In the genomic region with DNA sequence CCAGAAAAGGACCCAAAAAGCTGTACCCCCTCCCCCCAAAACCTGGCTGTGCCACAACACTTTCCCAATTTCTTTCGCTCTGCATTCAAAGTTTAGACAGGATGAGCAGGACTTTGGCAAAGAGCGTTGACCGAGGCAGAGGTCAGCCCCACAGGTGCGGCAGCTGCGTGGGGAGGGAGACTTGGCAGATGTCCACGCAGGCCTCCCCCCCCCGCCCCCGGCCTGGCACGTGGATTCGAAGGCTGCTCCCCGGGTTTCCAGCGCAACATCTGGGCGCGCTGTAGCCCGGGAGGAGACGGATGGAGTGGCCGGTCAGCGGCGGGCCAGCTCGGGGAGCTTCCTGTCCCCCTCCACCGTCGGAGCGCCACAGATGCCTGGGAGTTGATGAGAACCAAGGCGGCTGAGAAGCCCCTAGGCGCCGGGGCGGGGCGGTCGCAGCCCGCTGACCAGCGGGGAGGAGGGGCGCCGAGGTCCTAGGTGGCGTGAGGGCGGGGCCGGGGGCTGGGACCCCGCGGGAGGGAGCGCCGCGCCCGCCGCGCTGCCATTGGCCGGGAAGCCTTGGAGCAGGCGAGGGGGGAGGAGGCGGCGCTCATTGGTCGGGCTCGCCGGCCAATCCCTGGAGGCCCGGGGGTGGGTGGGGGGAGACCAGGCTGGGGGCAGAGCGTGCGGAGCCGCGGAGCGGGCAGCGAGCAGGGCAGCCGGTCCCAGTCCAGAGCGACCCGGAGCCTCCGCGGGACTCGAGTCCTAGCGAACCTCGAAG, we compare ENCODE assay signal across 8 mouse cellular contexts. TPM values are rescaled to one million over a fixed set of nuclear protein-coding genes. Genes with fewer than 3 reads are reported as not detected.
DNase-seq lines count a peak whose midpoint lies in the region; ATAC-seq lines count a peak whose summit lies in the region.

Gene Cnn3, plus strand, starts transcription at position 637 of the 760 bp plus-strand sequence.

- DNase-seq in adrenal gland, adult 2 months = peak; percentile 97
- DNase-seq in embryo, embryonic 11 days = peak; percentile 99
- peak; percentile 96 for DNase-seq in gastrocnemius, postnatal 25 days
- DNase-seq in left cerebral cortex, postnatal 10 days (ENCODE audit: extremely low spot score in 1 of 2, low spot score in 2 of 2) = peak; percentile 84 to 97
- DNase-seq in right cerebral cortex, postnatal 25 days = peak; percentile 86
- DNase-seq in urinary bladder, postnatal 36 days (ENCODE audit: low spot score in 2 of 2) = peak; percentile 80 to 90

- intact Hi-C loops in left cerebral cortex, postnatal 10 days (cut with DNase I) = loop anchor here (5.0 to 10.0 kb wide), 2 partner anchors 119 to 251 kb away; partner anchors contain the start of gene Rwdd3

- peak; percentile 37 for ATAC-seq in inflammation-experienced regulatory T-cells, adult 6 months
- ATAC-seq in megakaryocyte-erythroid progenitor cell, adult 5-6 weeks (replicated peaks; ENCODE audit: low FRiP score, low TSS enrichment, poor library complexity, severe bottlenecking) = peak; percentile 69

RNA-seq across cellular contexts. Expression of gene Cnn3, which starts in this region (rescaled TPM):
- 100 to 1,000 TPM; 282 to 367 TPM for total RNA-seq in adrenal gland, adult 2 months (2021)
- polyA plus RNA-seq in adrenal gland, adult 2 months (2012; rRNA removed) = 182 and 197 TPM in 2 replicates
- total RNA-seq in gastrocnemius, postnatal 25 days (2021) = 10 to 100 TPM; 28.0 to 29.2 TPM
- 1 to 10 TPM; 1.4 to 2.3 (median 2.1) TPM for polyA plus RNA-seq in inflammation-experienced regulatory T-cells, adult 6 months (2017; shearing (Covaris generic))
- total RNA-seq in left cerebral cortex, postnatal 10 days (2021) = 10 to 100 TPM; 67.4 to 70.1 TPM
- 29.9 and 35.0 TPM in 2 replicates for total RNA-seq in megakaryocyte-erythroid progenitor cell, adult 5-6 weeks (2014; fragmentation: Nextera tagmentation)
- 25.8 and 27.0 TPM in 2 replicates for total RNA-seq in megakaryocyte-erythroid progenitor cell, adult 5-6 weeks (2017)

Comparison
In these comparisons a context has a peak if more than half of its experiments do, and no peak if none do; other contexts are left out.
1. Peak in every context shown above with its lines: DNase-seq and ATAC-seq.
2. RNA of gene Cnn3 (polyA plus RNA-seq): 182 to 197 TPM in adrenal gland, adult 2 months; 1.4 to 2.3 TPM in inflammation-experienced regulatory T-cells, adult 6 months; every median in the first group is over 10 times any median in the second.